26 mouse cellular contexts compared by ENCODE assay signal in genomic region chr2:68281575-68281974, GRCm38 (mm10).
DNase-seq lines count a peak whose midpoint lies in the region; ATAC-seq and TF ChIP-seq lines count a peak whose summit lies in the region.
"Had no signal": no experiment of that assay in that cellular context is flagged by ENCODE, and none has a peak within 500 bp of the region (broad histone marks: within the 10 kb centered on the region; RNA-seq: fewer than 3 reads in every experiment).

No protein-coding gene starts in this region.

- no peak overlapping the region for H3K4me3 ChIP-seq in midbrain, postnatal 0 days (ENCODE audit: low read depth, low read length)
- H3K4me3 ChIP-seq in embryonic facial prominence, embryonic 10.5 days = no peak overlapping the region
- H3K4me3 ChIP-seq: embryonic facial prominence, embryonic 12.5 days; forebrain, embryonic 13.5 days; forebrain, embryonic 15.5 days had no signal

- H3K4me1 ChIP-seq in midbrain, postnatal 0 days (ENCODE audit: insufficient read depth, low read length) = no peaks in the 10 kb centered on the region
- no peaks in the 10 kb centered on the region for H3K4me1 ChIP-seq in embryonic facial prominence, embryonic 10.5 days
- H3K4me1 ChIP-seq: embryonic facial prominence, embryonic 12.5 days; forebrain, embryonic 13.5 days had no signal

- ATAC-seq in midbrain, postnatal 0 days (ENCODE audit: low FRiP score) = no peak
- ATAC-seq: activated CD4-positive, CD25-positive, alpha-beta regulatory T cell, adult 4 months; CD4-positive, CD25-positive, alpha-beta regulatory T cell, adult 4 months; forebrain, embryonic 13.5 days; forebrain, embryonic 15.5 days; forebrain, postnatal 0 days; Patski had no signal

- no peak overlapping the region for H3K27ac ChIP-seq in midbrain, postnatal 0 days (ENCODE audit: low read depth, low read length)
- H3K27ac ChIP-seq in embryonic facial prominence, embryonic 10.5 days (replicated peaks) = no peak overlapping the region
- H3K27ac ChIP-seq: embryonic facial prominence, embryonic 12.5 days; forebrain, embryonic 13.5 days; forebrain, embryonic 15.5 days had no signal

- H3K9ac ChIP-seq in midbrain, postnatal 0 days (replicated peaks; ENCODE audit: low read length, poor library complexity, severe bottlenecking) = no peak overlapping the region
- H3K9ac ChIP-seq: embryonic facial prominence, embryonic 12.5 days; forebrain, embryonic 13.5 days; forebrain, embryonic 15.5 days; forebrain, postnatal 0 days had no signal

- 82% methylated on average over 3 of the region's 3 CpGs for WGBS in midbrain, postnatal 0 days
- WGBS in embryonic facial prominence, embryonic 10.5 days = 93% methylated on average over 3 of the region's 3 CpGs

- peak; percentile 49 for DNase-seq in layer of hippocampus, adult 11-12 months (ENCODE audit: low spot score)
- no peak for DNase-seq in layer of hippocampus, postnatal 25 days (ENCODE audit: extremely low spot score in 1 of 2, low spot score in 1 of 2)
- DNase-seq in brain, adult 2 months (ENCODE audit: low read depth, low spot score) = peak; percentile 43
- DNase-seq in layer of hippocampus, adult 9-11 months = peak; percentile 76
- no peak for DNase-seq in midbrain, postnatal 0 days (ENCODE audit: low spot score)
- DNase-seq in embryonic facial prominence, embryonic 10.5 days (ENCODE audit: low spot score) = no peak
- DNase-seq: adrenal gland, adult 8-10 months; adrenal gland, postnatal 14 days; adrenal gland, postnatal 36 days; B cell, adult 2 months; cerebellum, adult 11 months; cerebellum, adult 18-20 months; cerebellum, adult 8-10 months; cerebellum, adult 9-11 months; cerebellum, postnatal 14 days; cerebellum, postnatal 36 days; embryo, embryonic 11 days; forebrain, postnatal 0 days had no signal

- no peak for TF ChIP-seq CTCF in midbrain, postnatal 0 days (IDR thresholded peaks at IDR 0.05)

- H3K36me3 ChIP-seq in midbrain, postnatal 0 days (ENCODE audit: insufficient read depth, low read length) = no peaks in the 10 kb centered on the region
- H3K36me3 ChIP-seq in embryonic facial prominence, embryonic 10.5 days (replicated peaks) = peaks cover 18% of the 10 kb centered on the region
- H3K36me3 ChIP-seq: embryonic facial prominence, embryonic 12.5 days; forebrain, embryonic 15.5 days; G1E had no signal

- no peaks in the 10 kb centered on the region for H3K9me3 ChIP-seq in midbrain, postnatal 0 days (ENCODE audit: low read length)
- H3K9me3 ChIP-seq in embryonic facial prominence, embryonic 10.5 days = no peaks in the 10 kb centered on the region
- H3K9me3 ChIP-seq: embryonic facial prominence, embryonic 12.5 days; forebrain, embryonic 15.5 days had no signal

- H3K27me3 ChIP-seq in midbrain, postnatal 0 days (ENCODE audit: insufficient read depth, low read length) = no peaks in the 10 kb centered on the region
- no peaks in the 10 kb centered on the region for H3K27me3 ChIP-seq in embryonic facial prominence, embryonic 10.5 days (replicated peaks; ENCODE audit: low read depth, poor library complexity, severe bottlenecking)
- H3K27me3 ChIP-seq: CH12.LX; embryonic facial prominence, embryonic 12.5 days; forebrain, embryonic 13.5 days; forebrain, embryonic 15.5 days; Patski had no signal

- H3K4me2 ChIP-seq in midbrain, postnatal 0 days (ENCODE audit: low read depth, low read length, poor library complexity, severe bottlenecking) = no peak overlapping the region
- H3K4me2 ChIP-seq: embryonic facial prominence, embryonic 12.5 days; forebrain, embryonic 13.5 days; forebrain, embryonic 15.5 days had no signal

Comparison
In these comparisons a context has a peak if more than half of its experiments do, and no peak if none do; other contexts are left out.
1. DNase-seq: peak in layer of hippocampus, adult 11-12 months (single experiment), brain, adult 2 months (single experiment) and layer of hippocampus, adult 9-11 months (single experiment); none in layer of hippocampus, postnatal 25 days (0 of 2), midbrain, postnatal 0 days (single experiment) and embryonic facial prominence, embryonic 10.5 days (single experiment).